Mouse (Mus musculus): ENCODE data around the gene Lmx1b.

Gene Lmx1b

DNA sequence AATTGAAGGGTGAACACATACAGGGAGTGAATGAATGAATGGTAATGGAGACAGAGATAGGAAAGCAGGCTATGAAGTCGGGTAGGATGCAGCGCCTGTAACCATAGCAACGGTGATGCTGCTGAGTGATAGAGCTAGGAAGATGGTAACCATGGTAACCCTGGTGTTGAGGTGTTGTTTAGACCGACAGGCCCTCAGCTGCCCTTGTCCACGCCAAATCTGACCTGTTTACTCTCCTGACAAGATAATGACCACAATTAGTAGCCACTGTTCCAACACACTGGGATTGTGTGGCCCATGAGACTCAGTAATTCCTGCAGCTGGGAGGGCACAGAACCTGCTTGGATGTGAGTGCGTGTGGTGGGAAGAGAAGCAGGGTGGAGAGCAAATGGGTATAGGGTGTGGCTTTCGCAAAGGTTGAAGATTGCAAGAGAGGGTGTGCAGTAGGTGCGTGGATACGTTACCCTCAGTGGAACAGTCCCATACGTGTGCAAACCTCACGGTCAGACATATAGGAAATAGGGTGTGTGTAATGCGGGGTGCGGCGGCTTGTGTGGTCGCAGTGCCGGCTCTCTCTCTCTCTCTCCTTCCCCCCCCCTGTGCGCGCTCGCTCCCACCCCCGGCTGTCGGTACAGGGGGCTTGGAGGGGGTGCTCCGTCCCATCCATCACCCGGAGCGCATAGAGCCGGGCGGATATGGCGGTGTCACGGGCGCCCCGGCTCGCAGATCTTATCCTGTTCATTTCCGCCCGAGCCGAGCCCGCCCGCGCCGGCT, 96.7 kb downstream of the Lmx1b start:
- in situ Hi-C loops (cut with MboI, MseI): no loop called here

DNA sequence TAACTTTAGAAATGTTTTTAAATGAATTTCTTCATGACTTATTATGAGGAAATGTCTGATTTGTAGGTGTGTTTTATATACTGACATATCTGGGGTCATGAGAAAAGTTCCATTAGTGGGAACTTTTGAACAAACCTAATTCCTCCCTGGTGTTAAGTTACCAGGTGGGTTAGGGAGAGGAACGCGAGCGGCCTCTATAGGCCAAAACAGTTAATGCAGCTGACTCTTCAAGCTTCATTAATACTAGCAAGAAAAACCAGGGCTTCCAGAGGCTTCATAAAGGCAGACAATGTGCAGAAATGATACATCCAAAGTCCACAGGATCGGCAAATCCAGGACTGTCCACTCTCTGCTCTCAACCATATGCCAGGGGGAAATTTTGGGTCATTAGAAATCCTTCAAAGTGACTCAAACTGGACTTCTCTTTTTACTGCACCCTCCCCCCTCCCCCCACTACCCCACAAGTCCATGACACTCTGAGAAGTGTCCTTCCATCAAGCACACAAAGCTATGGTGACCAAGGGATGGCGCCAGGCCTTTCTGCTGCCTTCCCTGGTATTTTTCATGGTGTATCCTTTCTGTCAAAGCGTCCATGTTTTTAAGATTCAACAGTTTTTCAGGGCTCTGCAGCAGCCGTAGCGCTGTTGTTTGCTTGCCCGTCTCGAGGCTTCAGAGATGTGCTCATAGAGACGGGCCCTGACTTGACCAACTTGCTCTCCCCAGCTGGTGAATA, 97.4 kb downstream of the Lmx1b start:
- in situ Hi-C loops (cut with MboI, MseI): no loop called here

DNA sequence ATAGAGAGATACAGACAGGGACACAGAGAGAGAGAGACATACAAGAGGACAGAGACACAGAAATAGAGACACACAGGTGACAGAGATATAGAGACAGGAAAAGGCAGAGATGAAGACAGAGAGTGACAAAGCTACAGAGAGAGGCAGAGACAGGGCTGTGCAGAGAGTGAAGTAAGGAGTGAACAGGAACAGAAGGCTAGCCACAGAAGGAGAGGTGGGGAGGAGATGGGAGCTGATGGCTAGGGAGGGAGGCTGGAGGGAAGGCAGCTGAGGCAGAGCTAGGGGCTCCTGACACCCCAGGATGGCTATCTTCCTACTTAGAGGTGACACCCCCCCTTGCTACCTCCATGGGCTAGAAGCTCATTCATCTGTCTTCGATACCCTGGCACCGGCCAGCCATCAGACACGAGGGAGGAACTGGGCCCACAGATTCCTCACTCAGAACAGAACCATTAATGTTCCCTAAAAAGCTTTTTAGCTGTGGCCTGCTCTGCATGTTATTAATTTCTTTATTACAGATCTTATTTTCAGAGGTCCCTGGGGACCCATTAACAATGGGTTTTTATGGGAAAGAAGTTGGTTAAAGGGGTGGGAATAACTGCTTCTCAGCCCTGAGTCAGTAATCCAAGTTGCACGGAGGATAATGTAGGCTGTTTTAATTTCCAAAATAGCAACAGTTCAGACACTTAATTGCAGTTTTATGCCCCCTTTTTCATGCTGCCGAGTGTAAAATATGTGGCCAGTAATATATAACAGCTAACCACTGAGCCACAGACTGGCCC, 114.8 kb downstream of the Lmx1b start:
- in situ Hi-C loops (cut with MboI, MseI): no loop called here

DNA sequence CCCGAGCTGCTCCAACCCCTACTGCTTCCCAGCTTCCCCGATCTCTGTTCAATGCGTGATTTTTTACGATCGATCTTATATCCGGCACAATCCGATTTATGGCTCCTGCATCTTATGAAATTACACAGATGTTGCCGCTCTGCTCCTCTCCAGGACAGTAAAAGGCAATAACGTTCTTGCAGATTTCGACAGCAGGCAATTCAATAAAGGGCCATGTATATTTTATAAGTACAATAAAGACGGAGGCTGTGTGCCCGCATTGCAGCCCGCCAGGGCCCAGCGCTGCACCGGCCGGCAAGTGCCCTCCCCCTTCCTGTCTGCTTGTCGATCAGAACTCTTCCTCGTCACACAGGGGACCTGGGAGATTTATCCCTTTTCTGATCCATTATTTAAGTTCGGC, 124.5 kb downstream of the Lmx1b start:
- in situ Hi-C loops (cut with MboI, MseI): no loop called here

DNA sequence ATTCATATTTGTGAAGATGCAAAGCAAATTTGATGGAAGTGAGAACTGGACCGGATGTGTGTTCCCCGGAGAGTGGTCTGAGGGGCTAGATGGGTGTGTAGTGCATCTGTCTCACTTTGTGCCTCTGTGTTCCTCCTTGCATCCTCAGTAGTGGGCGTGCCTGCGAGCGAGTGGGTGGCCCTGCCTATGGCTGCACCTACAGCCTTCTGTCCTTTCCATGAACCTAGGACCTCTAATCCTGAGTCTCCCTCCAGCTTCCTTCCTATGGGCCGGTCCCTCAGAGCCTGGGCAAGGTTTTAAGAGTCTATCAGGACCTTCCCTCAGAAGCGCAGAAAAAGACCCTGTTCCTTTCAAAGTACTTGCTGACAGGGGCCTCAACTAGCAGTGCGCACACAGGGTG, 124.9 kb downstream of the Lmx1b start:
- in situ Hi-C loops (cut with MboI, MseI): no loop called here

All from T-helper 2 cell (primary cell).